Mouse (Mus musculus) stomach, postnatal 0 days (tissue): ENCODE measurements around the gene Dgkk. TPM values are rescaled to one million over a fixed set of nuclear protein-coding genes. Genes with fewer than 3 reads are reported as not detected.
A peak's percentile ranks its signal among the peaks of the same experiment; 100 is the strongest.
"Not testable (repeated sequence)": the region's sequence is repeated elsewhere in the genome, so short reads cannot be mapped to it uniquely, and the experiment has no call there.

Experiments used
- ATAC-seq: fragments of 200-750 bp; cut with Nextera tagmentation; 2 replicates; pipeline ENCODE4 v1.8.0; 2017; ENCODE audit not compliant: low FRiP score, low TSS enrichment
- DNase-seq: peaks from one replicate; pipeline ENCODE4 v3.0.0-alpha.2; 2016; ENCODE audit warnings: low spot score
- H3K27ac ChIP-seq: fragments of 300-500 bp; sonication (generic); replicated peaks from 2 replicates; pipeline ENCODE4 v1.5.1; 2014; ENCODE audit warnings: mild to moderate bottlenecking, control low read depth
- H3K27me3 ChIP-seq: fragments of 300-500 bp; sonication (generic); 2 replicates; pipeline ENCODE4 v1.6.1; 2014; ENCODE audit warnings: low read length; ENCODE audit not compliant: control insufficient read depth, insufficient read depth
- H3K36me3 ChIP-seq: fragments of 300-500 bp; sonication (generic); 2 replicates; pipeline ENCODE4 v1.6.1; 2014; ENCODE audit warnings: low read length, mixed read lengths; ENCODE audit not compliant: control insufficient read depth, insufficient read depth
- H3K4me1 ChIP-seq: fragments of 300-500 bp; sonication (generic); replicated peaks from 2 replicates; pipeline ENCODE4 v1.6.1; 2014; ENCODE audit warnings: antibody characterized with exemption; ENCODE audit not compliant: control insufficient read depth, insufficient read depth
- H3K4me2 ChIP-seq: fragments of 300-500 bp; sonication (generic); replicated peaks from 2 replicates; pipeline ENCODE4 v1.6.1; 2014; ENCODE audit warnings: low read depth, mild to moderate bottlenecking, control low read depth, moderate library complexity
- H3K4me3 ChIP-seq: fragments of 300-500 bp; sonication (generic); 2 replicates; pipeline ENCODE4 v1.5.1; 2014; ENCODE audit warnings: low read depth, low read length, control low read depth
- H3K9ac ChIP-seq: fragments of 300-500 bp; sonication (generic); 2 replicates; pipeline ENCODE4 v1.6.1; 2014; ENCODE audit warnings: mild to moderate bottlenecking, low read length, control low read depth, mixed read lengths
- H3K9me3 ChIP-seq: fragments of 300-500 bp; sonication (generic); 2 replicates; pipeline ENCODE4 v1.6.1; 2016; ENCODE audit warnings: low read length; ENCODE audit not compliant: control insufficient read depth
- CTCF ChIP-seq: IDR thresholded peaks from 2 replicates; pipeline ENCODE4 v1.5.1; 2016; ENCODE audit warnings: antibody characterized with exemption, low read depth, mild to moderate bottlenecking, moderate library complexity
- EP300 ChIP-seq: optimal IDR thresholded peaks from 2 replicates; pipeline ENCODE3; 2016; ENCODE audit warnings: antibody characterized with exemption
- WGBS: fragments of 180-500 bp; shearing (Covaris S2); extraction: QIAGEN DNeasy Blood & Tissue Kit; methylation state at CpG from one replicate; pipeline ENCODE4 v1.1.7; 2014; 5-methylcytosine and 5-hydroxymethylcytosine counted together
- polyA plus RNA-seq: library from polyadenylated mRNA; unstranded; fragments of >200 nt; fragmentation: Nextera tagmentation; extraction: Ambion mirVana; gene quantifications from 2 replicates; pipeline ENCODE4 v1.2.1, GENCODE M21; 2015

Dgkk gene
- polyA plus RNA-seq, 1 experiment from 2014 or later, result not detected

- ATAC-seq (no peak), DNase-seq (peak; percentile 12)
- H3K9me3 ChIP-seq, result no peaks in the 10 kb centered on the region
- no peak overlapping the region for H3K4me2 ChIP-seq
- H3K4me3 ChIP-seq, result no peak overlapping the region
- 56% methylated on average over 5 of the region's 5 CpGs for WGBS
- H3K4me1 ChIP-seq, result no peaks in the 10 kb centered on the region
- TF ChIP-seq CTCF (peak; percentile 70), EP300 (no peak)
- H3K36me3 ChIP-seq, result no peaks in the 10 kb centered on the region
- no peak overlapping the region for H3K9ac ChIP-seq
- no peaks in the 10 kb centered on the region for H3K27me3 ChIP-seq
- no peak overlapping the region for H3K27ac ChIP-seq
Observed at GRCm38 (mm10) chrX:6922165-6922564, 143.1 kb downstream of the Dgkk start.

DNA sequence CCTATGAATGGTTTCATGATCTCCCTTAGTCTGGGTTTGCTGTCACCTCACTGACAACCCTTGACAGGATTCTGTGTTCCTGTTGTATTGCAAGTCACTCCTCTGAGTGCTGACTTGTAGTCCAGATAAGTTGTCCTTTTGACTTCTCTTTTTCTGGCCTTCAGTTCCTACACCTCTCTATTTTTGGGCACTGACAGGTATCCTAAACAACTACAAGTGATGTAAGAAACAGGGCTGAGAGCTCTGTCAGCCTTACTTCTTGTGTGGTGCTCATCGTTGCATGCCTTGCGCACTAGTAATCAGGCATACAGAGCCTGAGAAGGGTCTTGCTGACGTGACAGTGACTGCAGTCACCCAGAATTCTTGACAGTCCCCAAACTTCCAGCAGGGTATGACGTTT, 147.1 kb downstream of the Dgkk start:
- no peak for DNase-seq
- 76% methylated on average over 4 of the region's 4 CpGs for WGBS

GRCm38 (mm10) chrX:6968598-6968997, 189.5 kb downstream of the Dgkk start:
- DNase-seq (no peak), ATAC-seq (peak; percentile 71; the same call in 1 of the 2 replicates)
- H3K9me3 ChIP-seq, result no peaks in the 10 kb centered on the region
- H3K4me3 ChIP-seq, result no peak overlapping the region
- H3K36me3 ChIP-seq, result no peaks in the 10 kb centered on the region
- no peak overlapping the region for H3K4me2 ChIP-seq
- no peak overlapping the region for H3K27ac ChIP-seq
- no peak overlapping the region for H3K9ac ChIP-seq
- 70% methylated on average over 3 of the region's 3 CpGs for WGBS
- H3K27me3 ChIP-seq, result no peaks in the 10 kb centered on the region
- no peak for TF ChIP-seq CTCF
- no peaks in the 10 kb centered on the region for H3K4me1 ChIP-seq

More for the DNA sequence above, 147.1 kb downstream of the Dgkk start:
- H3K9ac ChIP-seq, result no peak overlapping the region
- no peak overlapping the region for H3K4me3 ChIP-seq
- no peak overlapping the region for H3K27ac ChIP-seq
- no peaks in the 10 kb centered on the region for H3K4me1 ChIP-seq
- H3K4me2 ChIP-seq, result no peak overlapping the region
- no peaks in the 10 kb centered on the region for H3K9me3 ChIP-seq
- ATAC-seq, result no peak
- TF ChIP-seq EP300 (no peak), CTCF (no peak)
- no peaks in the 10 kb centered on the region for H3K27me3 ChIP-seq
- H3K36me3 ChIP-seq, result no peaks in the 10 kb centered on the region

- no peak for ATAC-seq
- no peak overlapping the region for H3K27ac ChIP-seq
- TF ChIP-seq EP300 (no peak), CTCF (no peak)
- DNase-seq, result no peak
- H3K9me3 ChIP-seq, result no peaks in the 10 kb centered on the region
- H3K4me1 ChIP-seq, result no peaks in the 10 kb centered on the region
- H3K9ac ChIP-seq, result no peak overlapping the region
- no peaks in the 10 kb centered on the region for H3K27me3 ChIP-seq
- H3K4me3 ChIP-seq, result no peak overlapping the region
- no peaks in the 10 kb centered on the region for H3K36me3 ChIP-seq
- H3K4me2 ChIP-seq, result no peak overlapping the region
- 36% methylated on average over 1 of the region's 1 CpGs for WGBS
Observed at GRCm38 (mm10) chrX:6971956-6972355, 192.8 kb downstream of the Dgkk start.

GRCm38 (mm10) chrX:6983916-6984315, 204.8 kb downstream of the Dgkk start:
- DNase-seq, H3K9me3 ChIP-seq, H3K36me3 ChIP-seq, H3K4me2 ChIP-seq, H3K27me3 ChIP-seq, H3K27ac ChIP-seq, ATAC-seq, H3K4me1 ChIP-seq, H3K4me3 ChIP-seq, H3K9ac ChIP-seq: not testable (repeated sequence)
- WGBS, result 90% methylated on average over 3 of the region's 4 CpGs
